Mouse (Mus musculus) ES-Bruce4 (cell line): ENCODE results near the gene Fnip1.

Source experiments
- CTCF ChIP-seq: IDR thresholded peaks from one replicate; pipeline ENCODE4 v1.8.1; 2011; ENCODE audit warnings: low read depth, low read length
- EP300 ChIP-seq: IDR thresholded peaks from 2 replicates; pipeline ENCODE4 v1.6.1; 2011; ENCODE audit warnings: low read depth, low read length; ENCODE audit not compliant: insufficient read depth
- POLR2A ChIP-seq: IDR thresholded peaks from one replicate; pipeline ENCODE4 v1.8.1; 2011; ENCODE audit warnings: low read length; ENCODE audit not compliant: insufficient read depth

GRCm38 (mm10) chr11:54523431-54524001, 85.5 kb downstream of the Fnip1 start:
- TF ChIP-seq CTCF (no peak), POLR2A (no peak), EP300 (no peak)
